Mouse (Mus musculus) heart, embryonic 16.5 days (tissue): Measurements from ENCODE around the gene Srrd. TPM values are rescaled to one million over a fixed set of nuclear protein-coding genes. Genes with fewer than 3 reads are reported as not detected.

ENCODE experiments used
- ATAC-seq: fragments of 200-750 bp; cut with Nextera tagmentation; replicated peaks from 2 replicates; pipeline ENCODE4 v1.8.0; 2017; ENCODE audit warnings: moderate number of reproducible peaks; ENCODE audit not compliant: insufficient read depth, low FRiP score; ENCODE audit errors: extremely low read depth
- H3K27ac ChIP-seq: fragments of 300-500 bp; sonication (generic); 2 replicates; pipeline ENCODE4 v1.5.1; 2014; ENCODE audit warnings: mild to moderate bottlenecking, low read length, control low read depth, moderate library complexity
- H3K27me3 ChIP-seq: fragments of 300-500 bp; sonication (generic); 2 replicates; pipeline ENCODE4 v1.6.1; 2014; ENCODE audit warnings: low read length, mixed read lengths; ENCODE audit not compliant: control insufficient read depth, insufficient read depth
- H3K36me3 ChIP-seq: fragments of 300-500 bp; sonication (generic); 2 replicates; pipeline ENCODE4 v1.6.1; 2014; ENCODE audit not compliant: control insufficient read depth, insufficient read depth
- H3K4me1 ChIP-seq: fragments of 300-500 bp; sonication (generic); 2 replicates; pipeline ENCODE4 v1.6.1; 2014; ENCODE audit warnings: low read length, mixed read lengths; ENCODE audit not compliant: control insufficient read depth, insufficient read depth
- H3K4me2 ChIP-seq: fragments of 300-500 bp; sonication (generic); 2 replicates; pipeline ENCODE4 v1.6.1; 2014; ENCODE audit warnings: low read depth, mild to moderate bottlenecking, control low read depth, low read length
- H3K4me3 ChIP-seq: fragments of 300-500 bp; sonication (generic); 2 replicates; pipeline ENCODE4 v1.5.1; 2014; ENCODE audit warnings: mild to moderate bottlenecking, control low read depth, low read length
- H3K9ac ChIP-seq: fragments of 300-500 bp; sonication (generic); 2 replicates; pipeline ENCODE4 v1.6.1; 2014; ENCODE audit warnings: low read length, control low read depth
- H3K9me3 ChIP-seq: fragments of 300-500 bp; sonication (generic); replicated peaks from 2 replicates; pipeline ENCODE4 v1.6.1; 2016; ENCODE audit warnings: low read length; ENCODE audit not compliant: control insufficient read depth
- WGBS: fragments of 180-500 bp; shearing (Covaris S2); extraction: QIAGEN DNeasy Blood & Tissue Kit; methylation state at CpG from one replicate; pipeline ENCODE4 v1.1.7; 2014; 5-methylcytosine and 5-hydroxymethylcytosine counted together
- polyA plus RNA-seq: library from polyadenylated mRNA; unstranded; fragments of >200 nt; fragmentation: Nextera tagmentation; extraction: Ambion mirVana; gene quantifications from 2 replicates; pipeline ENCODE4 v1.2.1, GENCODE M21; 2015

The Srrd gene
- polyA plus RNA-seq, 1 experiment from 2014 or later = 23.5 TPM

DNA sequence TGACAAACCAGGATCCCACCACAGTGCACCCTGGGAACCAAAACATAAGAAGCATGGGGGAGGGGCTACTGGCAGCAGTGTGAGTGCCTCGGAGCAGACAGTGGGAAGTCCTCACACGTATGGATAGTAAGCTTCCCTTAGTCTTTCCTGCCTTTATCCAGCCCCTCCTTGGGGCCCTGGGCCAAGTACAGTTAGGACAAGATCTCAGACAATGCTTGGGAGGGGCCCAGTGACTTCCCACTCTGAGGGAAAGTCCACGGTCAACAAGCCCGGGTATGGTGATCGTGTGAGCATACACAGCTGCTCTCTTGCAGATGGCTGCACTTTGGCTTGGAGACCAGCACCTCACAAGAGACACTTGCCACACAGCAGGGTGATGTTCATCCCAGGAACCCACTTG, 25.5 kb downstream of the Srrd start:
- Histone ChIP-seq H3K4me3 (no peak overlapping the region), H3K4me2 (no peak overlapping the region), H3K27me3 (no peaks in the 10 kb centered on the region), H3K27ac (peak overlapping the region; percentile 63), H3K4me1 (peaks cover 6% of the 10 kb centered on the region), H3K9me3 (no peaks in the 10 kb centered on the region), H3K9ac (no peak overlapping the region), H3K36me3 (peaks cover 15% of the 10 kb centered on the region)
- WGBS = 21% methylated on average over 5 of the region's 5 CpGs
- ATAC-seq = peak; percentile 50

DNA sequence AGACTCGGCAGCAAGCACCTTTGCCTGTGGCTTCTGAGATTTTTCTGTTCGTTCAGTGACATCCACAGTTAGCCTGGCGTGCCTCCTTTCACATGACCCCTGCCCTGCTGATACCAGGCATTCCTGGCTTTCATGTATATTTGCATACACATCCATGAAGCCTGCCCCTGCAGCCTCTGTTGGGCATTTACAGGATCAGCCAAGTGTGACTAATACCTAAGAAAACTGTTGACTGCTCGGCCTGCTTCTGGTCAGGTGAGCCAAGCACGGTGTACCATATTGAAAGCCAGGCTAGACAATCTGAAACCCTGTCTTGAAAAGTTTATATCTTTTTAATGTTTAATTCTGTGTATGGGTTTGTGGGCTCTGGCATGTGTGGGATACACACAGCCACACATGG, 26.4 kb downstream of the Srrd start:
- peaks cover 6% of the 10 kb centered on the region for H3K4me1 ChIP-seq
- H3K9me3 ChIP-seq = no peaks in the 10 kb centered on the region
- H3K4me3 ChIP-seq = no peak overlapping the region
- 82% methylated on average over 5 of the region's 5 CpGs for WGBS
- H3K27me3 ChIP-seq = no peaks in the 10 kb centered on the region
- H3K9ac ChIP-seq = no peak overlapping the region
- peak overlapping the region; percentile 55; the same call in 1 of the 2 replicates for H3K27ac ChIP-seq
- ATAC-seq = no peak
- no peak overlapping the region for H3K4me2 ChIP-seq
- H3K36me3 ChIP-seq = peaks cover 18% of the 10 kb centered on the region

DNA sequence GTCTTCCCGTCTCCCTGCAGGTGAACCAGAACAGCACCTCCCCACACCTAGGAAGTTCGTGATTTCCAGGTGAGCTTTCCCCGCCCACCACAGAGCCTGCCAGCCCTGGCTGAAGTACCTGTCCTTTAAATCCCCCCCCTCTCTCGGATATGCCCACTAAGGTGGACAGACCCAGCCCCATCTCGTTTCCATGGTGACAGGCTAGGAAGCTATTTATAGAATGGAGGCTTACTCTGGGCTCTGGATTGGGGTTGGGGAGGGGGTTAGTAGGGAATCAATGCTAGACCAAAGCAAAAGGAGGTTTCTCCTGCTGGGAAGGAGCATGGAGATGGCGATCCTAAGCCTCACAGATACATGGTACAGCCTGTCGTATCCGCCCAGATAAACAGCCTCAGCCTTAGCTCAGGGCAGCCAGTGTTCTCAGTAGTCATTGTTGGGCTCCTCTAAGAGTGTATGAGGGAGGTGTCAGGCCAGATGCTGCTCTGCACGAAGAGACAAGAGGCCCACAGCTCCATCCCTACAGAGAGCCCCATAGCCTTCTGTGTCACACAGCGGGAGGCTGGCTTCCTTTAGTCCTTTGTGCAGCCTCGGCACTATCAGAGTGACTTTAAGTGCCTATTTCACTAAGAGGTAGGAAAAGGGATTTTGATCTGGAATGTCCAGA, 29.5 kb downstream of the Srrd start:
- H3K9ac ChIP-seq = no peak overlapping the region
- 67% methylated on average over 11 of the region's 11 CpGs for WGBS
- H3K4me1 ChIP-seq = peaks cover 6% of the 10 kb centered on the region
- H3K27me3 ChIP-seq = no peaks in the 10 kb centered on the region
- no peaks in the 10 kb centered on the region for H3K9me3 ChIP-seq
- no peak overlapping the region for H3K4me2 ChIP-seq
- no peak overlapping the region for H3K4me3 ChIP-seq
- no peak for ATAC-seq
- H3K27ac ChIP-seq = no peak overlapping the region
- peaks cover 32% of the 10 kb centered on the region for H3K36me3 ChIP-seq

DNA sequence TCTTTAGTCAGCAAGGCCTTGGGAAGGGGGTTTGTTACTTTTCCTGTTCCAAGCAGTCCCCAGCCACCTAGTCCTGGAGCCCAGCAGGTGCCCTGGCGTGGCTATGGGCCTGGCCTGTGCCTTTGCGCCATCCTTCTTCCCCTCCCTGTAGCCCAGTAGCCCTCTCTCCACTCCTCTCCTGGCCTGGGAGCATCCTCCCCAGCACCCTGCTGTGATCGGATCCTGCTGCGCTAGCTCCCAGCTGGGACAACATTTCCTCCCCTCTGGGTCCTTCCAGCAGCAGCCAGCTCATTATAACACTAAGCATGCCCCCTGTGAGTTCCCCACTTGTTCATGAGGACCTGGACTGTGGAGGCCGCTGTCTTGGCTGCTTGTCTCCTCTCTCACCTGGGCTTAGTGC, 37.0 kb downstream of the Srrd start:
- no peak overlapping the region for H3K4me2 ChIP-seq
- ATAC-seq = no peak
- no peak overlapping the region for H3K9ac ChIP-seq
- H3K36me3 ChIP-seq = peaks cover 19% of the 10 kb centered on the region
- WGBS = 83% methylated on average over 5 of the region's 5 CpGs
- H3K27ac ChIP-seq = no peak overlapping the region
- H3K27me3 ChIP-seq = no peaks in the 10 kb centered on the region
- no peak overlapping the region for H3K4me3 ChIP-seq
- no peaks in the 10 kb centered on the region for H3K9me3 ChIP-seq
- peaks cover 4% of the 10 kb centered on the region; the same call in 1 of the 2 replicates for H3K4me1 ChIP-seq

DNA sequence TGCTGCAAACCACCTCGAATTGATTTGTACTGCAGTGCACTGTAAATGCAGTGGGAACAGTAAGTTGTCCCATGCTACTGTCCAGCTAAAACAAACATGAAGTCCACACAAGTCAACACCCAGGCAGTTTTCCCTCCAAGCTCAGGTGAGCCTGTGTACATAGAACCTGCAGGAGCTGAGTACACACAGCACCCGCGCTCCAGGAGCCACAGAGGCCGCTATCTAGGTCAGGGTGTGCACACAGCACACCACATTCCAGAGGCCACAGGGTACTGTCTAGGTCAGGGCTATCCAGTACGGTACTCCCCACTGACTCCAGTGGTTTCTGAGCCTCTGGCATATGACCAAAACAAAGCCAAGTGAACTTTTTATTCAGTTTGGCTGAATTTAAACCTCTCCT, 40.5 kb downstream of the Srrd start:
- Histone ChIP-seq H3K4me1 (peaks cover 19% of the 10 kb centered on the region), H3K27me3 (no peaks in the 10 kb centered on the region), H3K4me2 (no peak overlapping the region), H3K9ac (no peak overlapping the region), H3K27ac (no peak overlapping the region), H3K36me3 (no peaks in the 10 kb centered on the region), H3K9me3 (no peaks in the 10 kb centered on the region), H3K4me3 (no peak overlapping the region)
- no peak for ATAC-seq
- WGBS = 75% methylated on average over 5 of the region's 5 CpGs

DNA sequence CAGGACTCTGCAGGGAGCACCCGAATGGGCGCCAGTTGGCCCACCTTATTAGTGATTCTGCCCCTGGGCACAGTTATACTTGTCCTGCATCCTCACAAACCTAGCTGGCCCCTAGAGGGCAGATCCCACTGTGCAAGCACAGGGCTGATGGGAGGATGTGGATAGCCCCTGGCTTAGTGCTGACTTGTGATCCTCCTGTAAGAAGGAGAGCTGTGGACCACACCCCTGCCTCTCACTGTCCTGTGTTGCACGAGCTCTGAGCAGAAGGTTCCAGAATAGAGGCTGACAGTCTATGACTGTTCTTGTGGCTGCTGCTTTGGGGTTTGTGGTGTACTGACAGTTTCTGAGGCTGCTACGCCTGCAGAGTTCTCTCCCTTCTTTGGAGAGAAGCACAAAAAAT, 41.1 kb downstream of the Srrd start:
- H3K9ac ChIP-seq = no peak overlapping the region
- no peaks in the 10 kb centered on the region for H3K36me3 ChIP-seq
- 0 out of 2 replicates have a peak overlapping the region, but pooled peaks have one; percentile 9 for H3K27ac ChIP-seq
- no peak for ATAC-seq
- no peaks in the 10 kb centered on the region for H3K27me3 ChIP-seq
- H3K4me2 ChIP-seq = no peak overlapping the region
- H3K9me3 ChIP-seq = no peaks in the 10 kb centered on the region
- 74% methylated on average over 4 of the region's 4 CpGs for WGBS
- peaks cover 25% of the 10 kb centered on the region for H3K4me1 ChIP-seq
- H3K4me3 ChIP-seq = no peak overlapping the region

DNA sequence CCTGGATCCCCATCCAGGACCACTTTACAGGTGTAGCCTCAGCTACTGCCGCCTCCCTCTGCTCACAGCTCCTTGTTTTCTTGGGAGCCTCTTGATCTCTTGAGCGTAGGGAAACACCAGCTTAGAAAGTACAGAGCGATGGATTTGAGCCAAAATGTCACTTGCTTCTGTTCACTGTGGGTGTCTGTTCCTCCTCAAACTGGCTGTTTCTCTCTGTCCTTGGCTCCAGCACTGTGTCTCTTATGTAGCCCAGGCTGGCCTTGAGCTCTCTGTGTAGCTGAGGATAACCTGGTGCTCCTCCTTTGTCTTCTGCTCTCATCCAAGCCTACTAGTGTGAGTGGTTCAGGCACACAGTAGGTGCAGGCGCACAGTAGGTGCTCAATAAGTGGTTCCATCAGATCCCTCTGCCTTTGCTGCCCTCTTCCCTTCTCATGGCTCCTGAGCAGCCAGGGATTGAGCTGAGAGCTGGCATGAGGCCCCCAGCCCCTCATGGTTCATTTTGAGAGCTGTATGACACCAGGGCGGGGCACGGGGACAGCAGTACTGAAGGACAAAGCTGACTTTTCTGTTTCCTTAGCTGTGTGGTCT, 42.0 kb downstream of the Srrd start:
- Histone ChIP-seq H3K36me3 (no peaks in the 10 kb centered on the region), H3K9me3 (no peaks in the 10 kb centered on the region), H3K27ac (no peak overlapping the region; the same call in 1 of the 2 replicates), H3K4me1 (peaks cover 32% of the 10 kb centered on the region), H3K27me3 (no peaks in the 10 kb centered on the region), H3K9ac (no peak overlapping the region), H3K4me2 (no peak overlapping the region), H3K4me3 (no peak overlapping the region)
- 76% methylated on average over 6 of the region's 6 CpGs for WGBS
- no peak for ATAC-seq

DNA sequence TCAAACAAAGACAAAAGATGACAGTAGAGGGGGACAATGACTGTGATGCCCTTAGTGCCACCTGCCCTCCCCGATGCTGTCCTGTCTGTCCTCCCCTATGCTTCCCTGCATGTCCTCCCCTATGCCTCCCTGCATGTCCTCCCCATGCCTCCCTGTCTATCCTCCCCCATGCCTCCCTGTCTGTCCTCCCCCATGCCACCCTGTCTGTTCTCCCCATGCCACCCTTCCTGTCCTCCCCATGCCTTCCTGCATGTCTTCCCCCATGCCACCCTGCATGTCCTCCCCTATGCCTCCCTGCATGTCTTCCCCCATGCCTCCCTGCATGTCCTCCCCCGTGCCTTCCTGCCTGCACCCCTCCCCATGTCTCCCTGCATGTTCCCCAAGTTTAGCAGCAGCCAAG, 42.7 kb downstream of the Srrd start:
- H3K4me1 ChIP-seq = peaks cover 37% of the 10 kb centered on the region
- no peak overlapping the region for H3K9ac ChIP-seq
- no peaks in the 10 kb centered on the region for H3K9me3 ChIP-seq
- no peaks in the 10 kb centered on the region for H3K36me3 ChIP-seq
- H3K4me2 ChIP-seq = no peak overlapping the region
- ATAC-seq = no peak
- WGBS = 77% methylated on average over 2 of the region's 2 CpGs
- no peak overlapping the region for H3K27ac ChIP-seq
- H3K27me3 ChIP-seq = no peaks in the 10 kb centered on the region
- no peak overlapping the region for H3K4me3 ChIP-seq

DNA sequence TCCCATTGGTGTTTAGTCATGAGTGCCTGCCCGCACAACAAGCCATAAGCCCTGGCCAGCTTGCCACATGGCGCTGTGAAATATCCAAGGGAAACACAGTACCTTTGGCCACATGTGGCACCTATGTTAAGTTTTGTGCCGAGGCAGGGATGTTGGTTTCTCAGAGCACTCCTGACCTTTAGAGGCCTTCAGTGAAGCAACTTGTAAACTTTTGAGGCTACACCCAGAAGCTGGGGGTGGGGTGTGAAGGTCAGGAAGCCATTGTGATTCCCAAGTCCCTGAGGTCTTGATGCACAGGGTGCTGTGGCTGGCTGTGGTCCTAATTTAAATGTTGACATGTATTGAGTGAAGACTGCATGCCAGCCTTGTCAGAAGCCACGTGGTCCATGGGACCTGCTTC, 43.4 kb downstream of the Srrd start:
- H3K27ac ChIP-seq = peak overlapping the region; percentile 64
- no peak overlapping the region for H3K4me2 ChIP-seq
- no peaks in the 10 kb centered on the region for H3K27me3 ChIP-seq
- peaks cover 38% of the 10 kb centered on the region for H3K4me1 ChIP-seq
- H3K4me3 ChIP-seq = no peak overlapping the region
- H3K9ac ChIP-seq = no peak overlapping the region
- no peak for ATAC-seq
- H3K36me3 ChIP-seq = no peaks in the 10 kb centered on the region
- 81% methylated on average over 4 of the region's 4 CpGs for WGBS
- H3K9me3 ChIP-seq = no peaks in the 10 kb centered on the region
